Mouse (Mus musculus) myocyte (in vitro differentiated cells): ENCODE measurements at regions not wholly inside any gene's neighbourhood (a gene's known extent, or its start where the extent isn't known, plus 50 kb on each side); places are given as distances from the start of the nearest gene placed in this dataset.

ENCODE experiments used
- H3K27me3 ChIP-seq: one replicate; pipeline ENCODE4 v1.6.1; 2011; ENCODE audit not compliant: control insufficient read depth, insufficient read depth, insufficient read length
- H3K36me3 ChIP-seq: one replicate; pipeline ENCODE4 v1.6.1; 2011; ENCODE audit not compliant: control insufficient read depth, insufficient read depth
- H3K4me2 ChIP-seq: one replicate; pipeline ENCODE4 v1.6.1; 2011; ENCODE audit warnings: low read depth, control low read depth
- H3K4me3 ChIP-seq: one replicate; pipeline ENCODE4 v1.5.1; 2011; ENCODE audit warnings: mild to moderate bottlenecking, control low read depth, moderate library complexity
- H3K79me2 ChIP-seq: one replicate; pipeline ENCODE4 v1.6.1; 2011; ENCODE audit not compliant: control insufficient read depth, insufficient read depth
- H3ac ChIP-seq: one replicate; pipeline ENCODE4 v1.6.1; 2011; ENCODE audit not compliant: control insufficient read depth, insufficient read length
- CEBPB ChIP-seq: IDR thresholded peaks from 2 replicates; pipeline ENCODE4 v1.6.1; 2011; ENCODE audit warnings: mild to moderate bottlenecking, moderate library complexity; ENCODE audit not compliant: poor library complexity, insufficient read depth, severe bottlenecking
- E2F4 ChIP-seq: IDR thresholded peaks from one replicate; pipeline ENCODE4 v1.6.1; 2011; ENCODE audit warnings: mild to moderate bottlenecking, control low read depth, moderate library complexity; ENCODE audit not compliant: insufficient read depth
- MAX ChIP-seq: IDR thresholded peaks from one replicate; pipeline ENCODE4 v1.6.1; 2011; ENCODE audit warnings: low read depth, mild to moderate bottlenecking, control low read depth
- MYOD1 ChIP-seq, 3 experiments: IDR thresholded peaks; one replicate each; pipeline ENCODE4 v1.6.1; 2011; ENCODE audit warnings: control low read depth in 2 of 3, low read depth in 2 of 3, mild to moderate bottlenecking in 2 of 3, moderate library complexity in 1 of 3; ENCODE audit not compliant: insufficient read length in 2 of 3, control insufficient read depth in 1 of 3
- MYOG ChIP-seq, 3 experiments: IDR thresholded peaks; one replicate each; pipeline ENCODE4 v1.6.1; 2011; ENCODE audit warnings: control low read depth in 2 of 3, low read depth in 2 of 3, mild to moderate bottlenecking in 2 of 3; ENCODE audit not compliant: insufficient read length in 2 of 3, control insufficient read depth in 1 of 3, insufficient read depth in 1 of 3
- POLR2A ChIP-seq: IDR thresholded peaks from one replicate; pipeline ENCODE4 v1.6.1; 2011; ENCODE audit warnings: low read depth, mild to moderate bottlenecking, control low read depth, moderate library complexity; ENCODE audit not compliant: insufficient read length
- POLR2AphosphoS2 ChIP-seq: IDR thresholded peaks from one replicate; pipeline ENCODE4 v1.6.1; 2011; ENCODE audit warnings: low read depth, control low read depth; ENCODE audit not compliant: insufficient read length
- REST ChIP-seq: IDR thresholded peaks from one replicate; pipeline ENCODE4 v1.6.1; 2011; ENCODE audit warnings: mild to moderate bottlenecking, control low read depth, moderate library complexity; ENCODE audit not compliant: insufficient read depth, insufficient read length
- SRF ChIP-seq: IDR thresholded peaks from one replicate; pipeline ENCODE4 v1.6.1; 2011; ENCODE audit warnings: low read depth; ENCODE audit not compliant: control insufficient read depth, insufficient read length
- TCF12 ChIP-seq: IDR thresholded peaks from one replicate; pipeline ENCODE4 v1.6.1; 2011; ENCODE audit warnings: mild to moderate bottlenecking, control low read depth; ENCODE audit not compliant: poor library complexity, insufficient read depth, severe bottlenecking
- TCF3 ChIP-seq: IDR thresholded peaks from one replicate; pipeline ENCODE4 v1.6.1; 2011; ENCODE audit warnings: low read depth, control low read depth; ENCODE audit not compliant: insufficient read length
- USF1 ChIP-seq: IDR thresholded peaks from one replicate; pipeline ENCODE4 v1.6.1; 2011; ENCODE audit warnings: low read depth, mild to moderate bottlenecking, control low read depth, moderate library complexity

- TF ChIP-seq TCF3 (no peak), CEBPB (no peak), SRF (no peak), TCF12 (no peak), POLR2A (no peak), REST (no peak), USF1 (no peak), MYOG (IDR thresholded peaks at IDR 0.05; ENCODE audit: control insufficient read depth in 1 of 3, insufficient read depth in 1 of 3, insufficient read length in 2 of 3, low read depth in 2 of 3) (no peak), MAX (no peak), E2F4 (no peak), MYOD1 (IDR thresholded peaks at IDR 0.05; ENCODE audit: control insufficient read depth in 1 of 3, insufficient read length in 2 of 3, low read depth in 2 of 3) (no peak), POLR2AphosphoS2 (no peak)
- H3ac ChIP-seq, result no peak overlapping the region
- H3K4me3 ChIP-seq, result no peak overlapping the region
- no peaks in the 10 kb centered on the region for H3K27me3 ChIP-seq
- H3K79me2 ChIP-seq, result no peaks in the 10 kb centered on the region
- no peaks in the 10 kb centered on the region for H3K36me3 ChIP-seq
- H3K4me2 ChIP-seq, result no peak overlapping the region
Observed at GRCm38 (mm10) chr2:78173784-78174183, 227.6 kb upstream of the Cwc22 start.

- Histone ChIP-seq H3K27me3 (no peaks in the 10 kb centered on the region), H3K79me2 (no peaks in the 10 kb centered on the region), H3K4me3 (no peak overlapping the region), H3K36me3 (no peaks in the 10 kb centered on the region), H3K4me2 (no peak overlapping the region), H3ac (no peak overlapping the region)
- TF ChIP-seq MYOD1 (IDR thresholded peaks at IDR 0.05; ENCODE audit: control insufficient read depth in 1 of 3, insufficient read length in 2 of 3, low read depth in 2 of 3) (no peak), POLR2A (no peak), TCF3 (no peak), USF1 (no peak), REST (no peak), MAX (no peak), CEBPB (no peak), POLR2AphosphoS2 (no peak), TCF12 (no peak), E2F4 (no peak), SRF (no peak), MYOG (IDR thresholded peaks at IDR 0.05; ENCODE audit: control insufficient read depth in 1 of 3, insufficient read depth in 1 of 3, insufficient read length in 2 of 3, low read depth in 2 of 3) (no peak)
Observed at GRCm38 (mm10) chr2:78172819-78173218, 226.6 kb upstream of the Cwc22 start.

GRCm38 (mm10) chr2:78170162-78170747 lies 224.1 kb upstream of the Cwc22 start:
- TF ChIP-seq MYOD1 (IDR thresholded peaks at IDR 0.05; ENCODE audit: control insufficient read depth in 1 of 3, insufficient read length in 2 of 3, low read depth in 2 of 3), result peak in 2 of 3 experiments; percentile 59 to 75
- peak in 1 of 3 experiments; percentile 77 for TF ChIP-seq MYOG (IDR thresholded peaks at IDR 0.05; ENCODE audit: control insufficient read depth in 1 of 3, insufficient read depth in 1 of 3, insufficient read length in 2 of 3, low read depth in 2 of 3)
- no peak for TF ChIP-seq SRF
- no peak for TF ChIP-seq POLR2A
- Histone ChIP-seq H3ac (no peak overlapping the region), H3K79me2 (no peaks in the 10 kb centered on the region), H3K4me3 (no peak overlapping the region), H3K36me3 (no peaks in the 10 kb centered on the region), H3K27me3 (no peaks in the 10 kb centered on the region), H3K4me2 (no peak overlapping the region)

GRCm38 (mm10) chr2:78165429-78165828 lies 219.3 kb upstream of the Cwc22 start:
- Histone ChIP-seq H3K27me3 (no peaks in the 10 kb centered on the region), H3K79me2 (no peaks in the 10 kb centered on the region), H3K4me2 (no peak overlapping the region), H3ac (no peak overlapping the region), H3K36me3 (no peaks in the 10 kb centered on the region), H3K4me3 (no peak overlapping the region)
- TF ChIP-seq POLR2A, result no peak
- no peak for TF ChIP-seq SRF
- TF ChIP-seq USF1, result no peak
- no peak for TF ChIP-seq TCF3
- TF ChIP-seq CEBPB, result no peak
- TF ChIP-seq POLR2AphosphoS2, result no peak
- no peak for TF ChIP-seq TCF12
- no peak for TF ChIP-seq MAX
- TF ChIP-seq MYOG (IDR thresholded peaks at IDR 0.05; ENCODE audit: control insufficient read depth in 1 of 3, insufficient read depth in 1 of 3, insufficient read length in 2 of 3, low read depth in 2 of 3), result no peak
- TF ChIP-seq E2F4, result no peak
- TF ChIP-seq MYOD1 (IDR thresholded peaks at IDR 0.05; ENCODE audit: control insufficient read depth in 1 of 3, insufficient read length in 2 of 3, low read depth in 2 of 3), result no peak
- no peak for TF ChIP-seq REST

GRCm38 (mm10) chr2:78159877-78160485 lies 213.8 kb upstream of the Cwc22 start:
- H3K27me3 ChIP-seq, result no peaks in the 10 kb centered on the region
- no peak overlapping the region for H3K4me3 ChIP-seq
- no peaks in the 10 kb centered on the region for H3K79me2 ChIP-seq
- no peak overlapping the region for H3ac ChIP-seq
- H3K36me3 ChIP-seq, result no peaks in the 10 kb centered on the region
- no peak for TF ChIP-seq SRF
- no peak for TF ChIP-seq REST
- TF ChIP-seq TCF12, result no peak
- TF ChIP-seq MYOD1 (IDR thresholded peaks at IDR 0.05; ENCODE audit: control insufficient read depth in 1 of 3, insufficient read length in 2 of 3, low read depth in 2 of 3), result no peak
- TF ChIP-seq POLR2A, result no peak
- no peak for TF ChIP-seq E2F4
- TF ChIP-seq TCF3, result no peak
- no peak for TF ChIP-seq USF1
- no peak for TF ChIP-seq MAX
- no peak for TF ChIP-seq MYOG (IDR thresholded peaks at IDR 0.05; ENCODE audit: control insufficient read depth in 1 of 3, insufficient read depth in 1 of 3, insufficient read length in 2 of 3, low read depth in 2 of 3)
- TF ChIP-seq POLR2AphosphoS2, result no peak
- no peak for TF ChIP-seq CEBPB
- H3K4me2 ChIP-seq, result no peak overlapping the region
